Mouse (Mus musculus) lung, postnatal 36 days (tissue): ENCODE measurements around the gene Asic2.

Source experiments
- DNase-seq: peaks from one replicate; pipeline ENCODE4 v3.0.0; 2022; ENCODE audit warnings: mixed read lengths

Asic2 gene

DNA sequence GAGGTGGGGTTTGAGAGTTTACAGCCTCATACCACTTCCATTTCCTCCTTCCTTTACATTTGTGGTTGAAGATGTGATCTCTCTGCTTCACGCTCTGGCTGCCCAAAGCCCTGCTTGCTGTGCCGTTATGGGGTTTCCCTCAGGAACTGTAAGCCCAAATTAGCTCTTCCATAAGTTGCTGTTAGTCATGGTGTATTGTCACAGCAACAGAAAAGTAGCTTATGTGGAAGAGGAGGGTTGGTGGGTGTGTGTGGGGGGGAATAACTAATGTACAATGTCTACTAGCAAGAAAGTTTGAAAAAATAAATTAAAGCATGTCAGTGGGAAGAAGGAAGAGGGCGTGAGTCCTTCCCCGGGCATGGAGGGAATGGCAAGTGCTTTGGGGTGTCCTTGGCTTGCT, 896.4 kb downstream of the Asic2 start:
- no peak for DNase-seq

DNA sequence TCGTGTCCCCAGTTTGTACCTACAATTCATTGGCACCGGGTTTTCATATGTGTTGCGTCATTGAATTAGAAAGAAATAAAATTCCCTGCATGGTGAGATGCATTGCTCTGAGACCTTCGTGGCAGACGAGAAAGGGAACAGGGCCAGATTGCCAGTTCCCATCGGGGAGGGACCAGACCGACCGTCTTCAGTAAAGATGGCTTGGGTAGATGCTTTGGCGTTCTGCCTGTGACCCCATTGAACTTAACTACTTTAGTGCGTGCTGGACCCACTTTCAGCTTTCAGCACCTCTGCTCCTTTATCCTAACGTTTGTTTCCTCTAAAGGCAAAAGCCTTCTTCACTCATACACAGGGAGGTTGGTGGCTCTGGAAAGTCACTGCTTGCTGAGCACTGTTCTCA, 902.9 kb downstream of the Asic2 start:
- DNase-seq, result no peak

DNA sequence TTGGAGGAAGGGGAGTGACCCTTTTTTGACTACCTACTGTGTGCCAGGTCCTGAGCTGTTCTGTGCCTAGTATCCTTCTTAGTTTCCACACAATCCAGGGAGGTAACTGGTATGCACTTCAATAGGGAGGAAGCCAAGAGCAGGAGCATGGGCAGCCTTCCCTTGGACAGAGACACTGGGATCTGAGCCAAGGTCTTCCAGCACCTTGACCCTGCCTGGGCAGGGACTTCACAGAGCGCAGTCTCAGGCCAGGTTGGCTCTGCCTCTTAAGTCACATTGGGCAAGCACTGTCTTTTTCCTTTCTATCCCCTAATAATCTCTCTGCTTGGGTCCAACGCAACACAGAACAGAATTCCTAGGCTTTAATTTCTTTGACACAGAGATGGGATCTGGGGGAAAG, 904.3 kb downstream of the Asic2 start:
- DNase-seq, result no peak

DNA sequence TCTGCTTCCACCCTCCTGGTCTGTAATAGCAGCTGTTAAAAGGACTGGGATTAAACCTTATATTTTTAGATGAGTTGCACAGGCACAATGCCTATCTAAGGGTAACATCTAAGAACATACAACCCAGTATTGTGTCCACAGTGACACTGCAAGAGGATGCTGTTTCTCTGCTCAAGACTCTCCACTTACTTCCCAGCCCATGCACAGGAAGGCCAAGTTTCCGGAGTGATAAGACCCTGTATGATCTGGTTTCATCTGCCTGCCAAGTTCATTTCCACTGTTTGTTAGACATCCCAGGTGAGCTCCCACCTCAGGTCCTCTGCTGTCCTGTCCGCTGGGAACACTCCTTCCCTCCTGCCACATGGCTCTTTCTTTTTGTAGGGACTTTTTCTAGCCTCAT, 908.2 kb downstream of the Asic2 start:
- no peak for DNase-seq

DNA sequence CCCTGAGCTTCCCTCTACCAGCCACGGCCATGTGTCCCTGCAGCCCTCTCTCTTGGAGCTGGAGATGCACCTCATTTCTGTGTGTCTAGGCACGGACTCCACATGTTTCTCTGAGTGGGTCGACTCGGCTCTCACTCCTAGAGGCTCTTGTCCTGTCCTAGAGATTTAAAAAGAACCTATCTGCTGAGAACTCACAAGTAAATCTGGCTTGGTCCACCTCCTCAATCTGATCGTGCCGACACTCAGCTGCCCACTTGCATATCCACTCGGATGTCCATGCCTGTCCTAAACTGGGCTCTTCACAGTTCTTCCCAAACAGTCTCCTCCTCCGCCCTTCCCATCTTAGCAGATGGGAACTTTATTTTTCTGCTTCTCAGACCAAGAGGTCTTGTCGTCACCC, 908.7 kb downstream of the Asic2 start:
- no peak for DNase-seq

DNA sequence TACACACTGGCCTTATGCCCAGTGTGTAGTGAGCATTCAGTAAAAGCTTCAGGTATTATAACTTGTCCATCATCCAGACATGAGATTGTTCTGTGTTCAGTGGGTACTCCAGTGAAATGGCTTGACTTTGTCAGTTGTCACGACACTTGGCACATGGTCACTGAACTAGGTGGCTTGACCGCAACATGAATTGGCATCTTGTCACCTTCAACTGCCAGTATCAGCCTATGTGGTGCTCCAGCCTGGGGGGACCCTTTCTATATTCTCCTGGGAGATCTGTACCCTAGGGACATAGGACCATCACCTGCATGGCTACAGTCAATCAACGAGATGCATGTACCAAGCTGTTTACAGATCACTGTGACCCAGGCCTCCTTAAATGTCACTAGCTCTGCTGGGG, 910.8 kb downstream of the Asic2 start:
- no peak for DNase-seq

DNA sequence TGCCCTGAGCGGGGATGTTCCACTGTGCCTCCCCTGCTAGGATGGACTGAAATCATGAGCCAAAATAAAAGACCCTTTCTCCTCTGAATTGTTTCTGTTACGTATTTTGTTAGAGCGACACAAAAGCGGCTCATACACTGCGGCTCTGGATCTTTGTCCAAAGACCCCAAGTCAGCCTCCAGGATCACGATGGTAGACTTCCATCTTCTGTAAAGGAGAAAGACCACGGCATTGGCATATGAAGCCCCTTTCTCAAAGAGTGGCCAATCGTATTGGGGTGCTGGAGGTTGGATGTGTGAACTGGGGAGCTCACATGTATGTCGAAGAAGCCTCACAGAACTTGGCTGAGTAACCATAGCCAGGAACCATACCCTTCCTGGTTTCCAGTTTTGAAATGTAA, 911.5 kb downstream of the Asic2 start:
- DNase-seq, result no peak

DNA sequence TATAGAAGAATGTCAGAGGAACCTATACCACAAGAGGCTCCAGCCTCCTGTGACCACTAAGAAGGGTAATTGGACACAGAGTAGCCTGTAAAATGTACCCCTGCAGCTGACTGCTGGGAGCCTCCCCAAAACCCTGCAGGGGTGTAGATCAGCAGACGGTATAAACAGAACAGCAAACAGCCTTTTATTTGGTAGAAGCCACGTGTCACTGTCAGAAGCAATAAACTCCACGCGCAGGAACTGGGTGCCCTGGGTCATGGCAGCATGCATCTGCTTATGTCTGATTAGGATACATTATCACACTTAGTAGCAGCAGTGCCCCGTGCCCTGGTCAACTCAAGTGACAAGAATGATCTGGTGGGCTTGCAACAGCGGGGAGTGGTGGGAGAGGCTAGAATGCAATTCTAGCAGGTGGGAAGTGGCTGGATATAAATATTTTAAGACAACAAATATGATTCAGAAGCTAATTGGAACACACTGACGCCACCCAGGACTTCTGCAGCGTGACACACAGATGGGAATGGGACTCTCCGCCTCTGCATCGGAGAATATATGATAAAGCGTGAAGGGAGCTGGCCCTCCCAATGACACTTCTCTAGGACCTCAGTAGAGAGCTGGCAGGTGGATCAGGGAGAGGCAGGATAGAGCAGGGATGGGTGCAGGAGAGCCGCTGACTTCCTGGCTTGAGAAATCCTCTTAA, 912.7 kb downstream of the Asic2 start:
- DNase-seq, result no peak

DNA sequence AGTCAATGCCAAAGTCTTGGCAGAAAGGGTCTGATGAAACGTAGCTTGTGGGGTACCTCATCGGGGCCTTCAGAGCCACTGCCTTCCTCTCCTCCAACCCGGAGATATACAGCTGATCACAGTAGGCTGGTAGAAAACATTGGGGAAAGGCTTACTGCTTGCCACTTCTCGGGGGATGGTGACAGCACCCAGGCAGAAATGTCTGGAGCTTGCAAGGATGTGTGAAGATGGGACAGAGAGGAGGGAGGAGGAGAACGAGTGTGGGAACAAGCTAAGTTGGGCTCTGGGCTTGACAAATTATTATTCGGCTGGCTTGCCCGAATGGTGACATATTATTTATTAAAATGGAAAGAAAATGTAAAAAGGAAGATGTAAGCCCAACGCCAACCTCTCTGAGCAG, 914.4 kb downstream of the Asic2 start:
- DNase-seq, result no peak

DNA sequence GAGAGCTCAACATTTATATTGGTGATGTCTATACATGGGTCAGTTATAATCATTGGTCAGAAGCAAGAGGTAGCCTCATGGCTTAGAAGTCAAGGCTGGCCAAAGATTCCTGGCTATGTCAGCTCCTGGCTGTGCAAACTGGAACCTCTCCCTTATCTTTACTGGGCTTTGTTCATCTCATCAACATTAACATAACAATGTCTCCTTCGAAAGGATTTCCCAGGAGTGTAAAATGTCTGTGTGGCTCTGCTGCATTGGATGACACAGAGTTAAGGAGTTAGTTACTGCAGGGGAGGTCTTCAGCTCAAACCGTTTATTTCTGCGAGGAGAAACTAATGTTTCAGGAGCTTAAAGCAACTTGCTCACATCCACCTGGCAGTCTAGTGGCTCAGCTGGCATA, 926.6 kb downstream of the Asic2 start:
- no peak for DNase-seq

DNA sequence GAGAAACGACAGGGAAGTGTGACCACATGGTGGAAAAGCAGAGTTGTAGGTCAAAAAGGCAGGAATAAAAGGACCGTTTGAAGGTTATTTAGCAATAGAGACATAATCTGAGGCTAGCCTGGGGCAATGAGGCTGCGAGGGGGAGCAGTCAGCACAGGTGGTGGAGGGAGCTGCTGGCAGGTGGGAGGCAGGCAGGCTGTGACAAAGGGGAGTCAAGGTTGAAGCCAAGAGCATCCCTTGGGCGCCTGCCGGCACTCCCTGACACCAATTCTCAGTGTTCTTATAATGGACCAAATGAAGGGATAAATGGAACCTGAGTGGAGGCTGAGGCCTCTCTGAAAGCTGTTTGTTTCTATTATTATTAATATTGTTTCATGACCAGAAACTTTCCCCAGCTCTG, 928.3 kb downstream of the Asic2 start:
- DNase-seq, result no peak

DNA sequence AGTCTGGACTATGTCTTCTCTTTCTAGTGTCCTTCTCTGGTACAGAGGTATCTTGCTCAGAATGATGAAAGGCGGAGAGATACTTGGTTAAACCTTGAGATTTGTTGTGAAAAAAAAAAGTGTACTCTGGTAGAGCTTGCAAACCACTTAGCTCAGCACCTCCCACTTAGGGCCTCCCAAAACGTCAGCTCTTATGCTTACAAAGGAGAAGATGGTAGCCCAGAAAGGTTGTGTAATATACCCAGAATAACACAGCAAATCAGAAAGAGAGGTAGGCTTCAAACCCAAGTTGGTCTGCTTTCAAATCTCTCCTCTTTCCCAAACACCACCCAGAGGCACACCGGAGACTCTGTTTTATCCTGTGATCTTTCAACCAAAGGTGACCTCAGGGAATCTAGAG, 936.1 kb downstream of the Asic2 start:
- DNase-seq, result no peak

DNA sequence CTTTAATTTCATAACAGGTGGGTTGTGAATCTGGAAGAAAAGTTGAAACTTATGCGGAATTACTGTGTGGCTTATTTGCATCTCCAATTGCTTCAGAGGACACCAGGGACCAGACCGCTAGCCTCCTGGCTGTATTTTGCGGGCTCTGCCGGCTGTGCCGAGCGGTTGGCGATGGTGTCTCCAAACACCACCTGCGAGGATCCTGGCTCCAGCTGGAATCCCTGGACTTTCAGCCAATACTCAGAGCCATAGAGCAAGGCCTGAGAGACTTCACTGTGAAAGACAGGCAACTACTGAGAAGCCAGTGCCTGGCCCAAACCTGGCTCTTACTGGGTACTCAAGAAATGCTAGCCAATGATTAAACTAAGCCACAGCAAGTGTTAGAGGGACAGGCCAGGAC, 953.5 kb downstream of the Asic2 start:
- no peak for DNase-seq

DNA sequence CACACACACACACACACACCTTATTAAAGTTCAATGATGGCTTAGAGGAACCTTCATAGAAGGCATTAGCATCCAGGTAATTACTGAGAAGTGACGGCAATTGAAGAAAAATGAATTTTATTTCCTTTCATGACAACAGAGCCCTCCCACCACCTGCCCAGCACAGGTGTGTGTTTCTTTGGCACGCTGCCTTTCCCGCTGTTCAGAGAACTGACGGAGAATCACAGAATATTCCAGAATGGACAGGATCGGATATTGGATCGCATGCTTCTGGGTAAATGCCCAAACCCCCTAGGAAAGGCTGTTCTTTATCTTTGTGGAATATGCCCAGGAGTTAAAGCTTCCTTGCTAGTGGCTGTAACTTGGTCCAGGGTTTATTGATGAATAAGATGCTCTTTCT, 954.8 kb downstream of the Asic2 start:
- DNase-seq, result no peak

DNA sequence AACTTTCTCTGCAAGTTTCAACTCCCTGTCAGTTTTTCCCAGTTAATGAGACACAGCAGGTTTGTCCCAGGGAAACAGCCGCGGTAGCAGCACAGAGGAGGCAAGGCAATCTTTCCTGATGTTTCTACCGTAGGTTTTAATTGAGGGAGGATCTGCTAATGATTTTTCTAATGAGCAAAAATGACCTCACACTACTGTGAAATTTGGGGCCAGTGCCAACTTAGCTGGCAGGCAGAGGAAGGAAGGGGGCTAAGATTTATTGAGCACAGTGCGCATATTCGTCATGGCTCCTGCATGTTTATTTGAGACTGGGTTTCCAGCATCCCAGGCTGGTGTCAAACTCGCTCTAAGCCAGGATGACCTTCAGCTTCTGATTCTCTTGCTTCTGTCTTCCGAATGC, 957.5 kb downstream of the Asic2 start:
- DNase-seq, result no peak

DNA sequence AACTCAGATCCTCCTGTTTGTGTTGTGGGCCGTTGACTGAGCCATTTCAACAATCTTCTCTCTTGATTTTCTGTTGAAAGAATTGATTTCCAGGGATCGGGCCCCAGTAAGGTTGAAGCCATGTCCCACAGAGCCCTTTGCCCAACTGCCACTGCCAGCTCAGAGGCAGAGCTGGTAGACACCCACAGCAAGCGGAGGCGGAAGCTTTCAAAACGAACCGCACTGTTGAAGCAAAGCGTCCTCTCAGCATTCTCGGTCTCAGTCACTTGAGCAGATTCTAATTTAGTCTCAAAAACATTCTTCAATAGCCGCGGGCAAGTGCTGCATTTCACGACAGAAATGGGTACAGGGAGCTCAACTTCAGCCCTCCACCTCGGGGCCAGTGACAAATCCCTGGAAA, 958.9 kb downstream of the Asic2 start:
- DNase-seq, result no peak

DNA sequence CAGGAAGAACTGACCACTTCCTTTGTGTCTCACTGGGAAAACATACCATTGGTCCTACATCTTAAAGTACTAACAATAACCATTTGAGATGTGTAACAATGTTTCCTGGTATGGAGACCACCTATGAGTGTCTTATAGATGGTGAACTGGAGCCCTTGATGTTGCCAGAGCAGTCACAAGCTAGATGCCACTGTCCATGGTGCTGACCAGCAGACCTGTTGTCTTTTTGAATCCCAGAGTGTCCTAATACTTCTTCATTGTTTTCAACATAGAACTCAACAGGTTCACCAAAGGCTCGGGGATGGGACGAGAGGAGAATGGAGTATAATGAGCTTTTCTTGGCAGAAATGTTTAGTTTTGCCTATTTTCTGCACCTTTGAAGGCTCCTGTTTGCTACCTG, 962.4 kb downstream of the Asic2 start:
- peak; percentile 1 for DNase-seq

DNA sequence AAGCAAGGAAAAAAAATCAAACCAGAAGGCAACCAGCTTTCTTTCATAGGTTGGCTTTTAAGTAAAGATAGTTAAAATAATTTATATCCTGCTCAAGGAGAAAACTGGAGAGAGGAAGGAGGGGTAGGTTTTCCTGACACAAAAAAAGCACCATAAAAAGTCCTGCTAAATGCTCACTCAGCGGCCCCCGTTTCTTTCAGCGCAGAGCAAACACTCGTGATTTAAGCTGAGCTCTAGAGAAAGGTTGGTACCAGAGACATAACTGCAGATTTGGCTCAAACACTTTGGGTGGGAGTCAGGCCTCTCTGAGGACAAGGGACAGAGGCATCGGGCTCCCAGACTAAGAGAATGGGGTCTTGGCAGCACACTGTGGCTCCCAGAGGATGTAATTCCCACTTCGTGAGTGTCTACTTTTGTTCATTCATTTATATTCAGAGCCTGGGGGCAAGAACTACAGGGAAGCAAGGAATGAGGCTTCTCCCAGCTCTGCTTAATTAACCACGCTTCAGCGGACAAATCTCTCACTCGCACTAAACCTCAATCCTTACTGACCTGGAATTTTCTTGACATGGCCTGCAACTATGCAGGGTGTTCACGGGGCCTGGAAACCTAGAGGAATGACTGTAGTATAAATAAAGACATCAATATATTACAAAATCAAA, 965.4 kb downstream of the Asic2 start:
- no peak for DNase-seq

DNA sequence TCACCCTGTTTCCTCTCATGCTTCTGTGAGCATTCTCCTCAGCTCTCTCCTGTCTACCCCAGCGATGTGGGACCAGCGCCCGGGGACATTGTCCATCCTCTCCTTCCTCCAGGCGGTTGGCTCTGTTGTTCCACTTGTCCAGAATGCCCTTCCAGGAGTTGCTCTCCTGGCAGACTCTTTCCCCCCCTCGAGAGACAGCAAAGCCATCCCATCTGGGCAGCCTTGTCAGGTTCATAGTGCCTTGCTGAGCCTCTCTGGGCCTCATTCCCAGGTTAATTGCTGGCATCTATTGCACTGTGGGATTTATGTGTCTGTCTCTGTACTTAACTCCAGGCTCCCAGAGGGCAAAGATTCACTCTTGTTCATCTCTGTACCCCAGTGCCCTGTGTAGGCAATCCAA, 972.6 kb downstream of the Asic2 start:
- DNase-seq, result no peak

DNA sequence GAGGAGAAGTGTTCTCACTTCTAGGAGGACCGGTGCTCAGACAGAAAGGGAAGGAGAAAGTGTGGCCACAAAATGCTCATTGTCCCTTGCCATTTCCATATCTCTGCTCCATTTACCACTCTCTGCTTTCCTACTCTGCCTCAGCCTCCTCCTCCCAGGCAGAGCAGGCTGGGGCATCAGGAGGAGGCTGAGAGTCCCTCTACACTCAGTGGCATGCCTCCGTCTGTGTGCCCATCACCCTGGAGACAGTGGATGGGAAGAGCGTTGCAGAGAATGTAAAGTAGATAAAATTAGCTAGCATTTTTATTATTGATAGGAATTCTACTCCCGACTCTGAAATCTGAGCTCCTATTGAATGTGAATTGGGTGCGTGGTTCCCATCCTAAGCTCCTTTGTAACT, 984.7 kb downstream of the Asic2 start:
- DNase-seq, result no peak

DNA sequence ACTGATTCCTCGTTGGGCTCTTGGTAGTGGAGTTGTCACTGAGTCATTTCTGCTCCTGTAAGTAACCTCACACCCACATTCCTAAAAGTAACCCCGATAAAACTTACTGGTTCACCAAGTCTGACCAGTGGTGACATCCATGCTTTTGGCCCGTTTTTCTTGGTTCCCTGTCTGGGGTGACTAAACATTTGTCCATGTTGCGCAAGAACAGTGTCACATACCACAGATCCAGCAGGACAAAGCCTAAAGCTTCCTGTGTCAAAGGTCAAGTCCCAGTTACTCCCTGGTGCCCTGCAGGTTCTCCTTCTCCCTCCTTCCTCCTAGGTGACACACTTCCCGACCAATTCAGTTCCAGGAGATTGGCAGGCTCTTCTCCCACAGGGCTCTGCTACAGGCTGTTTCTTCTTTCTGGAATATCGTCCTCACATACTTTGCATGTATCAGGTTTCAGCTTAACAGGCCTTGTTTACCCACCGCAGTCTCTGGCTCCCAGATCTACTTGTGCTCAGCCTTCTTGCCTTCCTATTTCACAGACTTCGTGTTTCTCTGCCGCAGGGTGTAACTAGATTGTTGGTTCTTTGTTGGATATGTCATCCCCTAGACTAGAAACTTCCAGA, 991.9 kb downstream of the Asic2 start:
- DNase-seq, result peak; percentile 10

DNA sequence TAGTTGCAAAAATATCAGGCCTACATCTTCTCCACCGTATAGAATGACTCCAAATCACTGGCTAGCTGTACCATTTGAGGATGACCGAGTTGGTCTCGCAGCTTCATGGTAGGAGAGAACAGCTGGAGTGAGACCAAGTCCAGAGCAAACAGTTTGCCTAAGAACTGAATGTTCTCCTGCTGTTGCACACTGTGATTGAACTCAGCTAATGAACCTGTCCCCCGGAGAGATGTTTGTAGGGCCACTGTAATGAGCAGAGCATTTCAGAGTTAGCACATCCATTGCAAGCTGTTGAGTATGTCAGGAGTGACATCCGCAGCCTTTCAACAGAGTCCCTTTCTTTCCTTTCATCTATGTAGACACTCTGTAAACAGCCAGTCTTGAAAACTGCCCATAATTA, 993.6 kb downstream of the Asic2 start:
- peak; percentile 25 for DNase-seq

DNA sequence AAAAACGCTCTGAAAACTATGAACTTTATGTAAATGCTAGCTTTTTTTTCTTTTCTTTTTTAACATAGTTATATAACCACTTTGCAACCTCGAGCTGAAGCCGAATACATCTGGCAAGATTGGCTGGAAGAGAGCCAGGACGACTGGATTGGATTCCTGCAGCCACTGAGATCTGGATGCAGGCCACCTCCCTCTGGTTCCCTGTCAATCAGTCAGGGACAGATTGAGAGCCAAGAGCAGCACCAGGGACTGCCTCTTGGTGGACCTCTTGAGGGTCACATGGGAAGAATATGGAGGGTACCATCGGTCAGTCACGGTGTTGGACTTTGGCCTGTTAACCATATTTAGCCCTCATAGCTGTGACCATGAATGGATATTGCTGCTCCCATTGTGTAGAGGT, 994.3 kb downstream of the Asic2 start:
- peak; percentile 75 for DNase-seq

DNA sequence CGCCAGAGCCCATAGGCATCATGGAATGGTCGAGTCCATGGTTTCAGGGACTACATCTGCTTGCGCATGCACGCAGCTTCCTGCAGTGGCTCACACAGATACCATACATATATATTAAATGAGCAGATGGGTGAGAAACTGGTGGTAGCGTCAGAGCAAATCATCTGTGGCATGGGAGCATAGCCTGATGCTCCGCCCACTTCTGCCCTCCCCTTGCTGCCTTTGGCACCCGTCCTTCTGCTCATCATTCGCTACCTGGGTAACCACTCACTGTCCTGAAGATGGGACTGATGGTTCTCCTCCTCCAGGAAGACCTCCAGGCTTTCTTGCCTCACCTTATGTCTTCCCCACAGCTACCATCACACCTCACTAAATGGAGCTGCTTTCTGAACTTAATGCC, 995.0 kb downstream of the Asic2 start:
- no peak for DNase-seq

DNA sequence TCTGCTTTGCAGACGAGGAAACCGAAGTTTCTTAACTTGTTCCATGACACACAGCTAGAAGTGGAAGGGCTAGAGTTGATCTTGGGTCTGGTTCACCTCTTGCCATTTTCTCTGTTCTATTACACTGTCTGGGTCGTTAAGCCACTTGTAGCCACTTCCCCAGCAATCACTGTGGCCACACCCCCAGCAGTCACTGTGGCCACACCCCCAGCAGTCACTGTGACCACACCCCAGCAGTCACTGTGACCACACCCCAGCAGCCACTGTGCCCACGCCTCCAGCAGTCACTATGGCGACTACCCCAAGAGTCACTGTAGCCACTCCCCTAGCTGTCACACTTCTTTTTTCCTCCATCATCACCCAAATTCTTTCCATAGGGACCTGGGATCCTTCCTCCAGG, 1000.7 kb downstream of the Asic2 start:
- DNase-seq, result peak; percentile 19
